Mouse (Mus musculus) lung, embryonic 16.5 days (tissue): ENCODE data around the gene Rxylt1. TPM values are rescaled to one million over a fixed set of nuclear protein-coding genes. Genes with fewer than 3 reads are reported as not detected.
A peak's percentile ranks its signal among the peaks of the same experiment; 100 is the strongest.

Experiments used
- ATAC-seq: fragments of 200-750 bp; cut with Nextera tagmentation; 2 replicates; pipeline ENCODE4 v1.8.0; 2017; ENCODE audit warnings: low read depth, mild to moderate bottlenecking, moderate library complexity
- H3K27ac ChIP-seq: fragments of 300-500 bp; sonication (generic); 2 replicates; pipeline ENCODE4 v1.5.1; 2014; ENCODE audit warnings: mild to moderate bottlenecking, control low read depth, low read length
- H3K27me3 ChIP-seq: fragments of 300-500 bp; sonication (generic); 2 replicates; pipeline ENCODE4 v1.6.1; 2014; ENCODE audit warnings: low read depth, low read length, mixed read lengths; ENCODE audit not compliant: control insufficient read depth, insufficient read depth
- H3K36me3 ChIP-seq: fragments of 300-500 bp; sonication (generic); 2 replicates; pipeline ENCODE4 v1.6.1; 2014; ENCODE audit warnings: low read length; ENCODE audit not compliant: control insufficient read depth, insufficient read depth
- H3K4me1 ChIP-seq: fragments of 300-500 bp; sonication (generic); replicated peaks from 2 replicates; pipeline ENCODE4 v1.6.1; 2014; ENCODE audit warnings: low read length, mixed read lengths; ENCODE audit not compliant: control insufficient read depth, insufficient read depth
- H3K4me2 ChIP-seq: fragments of 300-500 bp; sonication (generic); 2 replicates; pipeline ENCODE4 v1.6.1; 2014; ENCODE audit warnings: low read depth, low read length, control low read depth
- H3K4me3 ChIP-seq: fragments of 300-500 bp; sonication (generic); 2 replicates; pipeline ENCODE4 v1.5.1; 2014; ENCODE audit warnings: mild to moderate bottlenecking, low read length, control low read depth
- H3K9ac ChIP-seq: fragments of 300-500 bp; sonication (generic); 2 replicates; pipeline ENCODE4 v1.6.1; 2014; ENCODE audit warnings: low read length, control low read depth
- H3K9me3 ChIP-seq: fragments of 300-500 bp; sonication (generic); 2 replicates; pipeline ENCODE4 v1.6.1; 2016; ENCODE audit warnings: low read length; ENCODE audit not compliant: control insufficient read depth
- WGBS: fragments of 180-500 bp; shearing (Covaris S2); extraction: QIAGEN DNeasy Blood & Tissue Kit; methylation state at CpG from one replicate; pipeline ENCODE4 v1.1.7; 2014; 5-methylcytosine and 5-hydroxymethylcytosine counted together
- polyA plus RNA-seq: library from polyadenylated mRNA; unstranded; fragments of >200 nt; fragmentation: Nextera tagmentation; extraction: Ambion mirVana; gene quantifications from 2 replicates; pipeline ENCODE4 v1.2.1, GENCODE M21; 2015

Gene Rxylt1
- polyA plus RNA-seq, 1 experiment from 2014 or later: 42.2 TPM

- WGBS: 9% methylated on average over 7 of the region's 7 CpGs
- peak overlapping the region; percentile 45 for H3K4me2 ChIP-seq
- H3K27me3 ChIP-seq: no peaks in the 10 kb centered on the region
- H3K36me3 ChIP-seq: no peaks in the 10 kb centered on the region
- H3K4me3 ChIP-seq: peak overlapping the region; percentile 15; the same call in 1 of the 2 replicates
- H3K9ac ChIP-seq: no peak overlapping the region
- peaks cover 34% of the 10 kb centered on the region for H3K4me1 ChIP-seq
- no peaks in the 10 kb centered on the region for H3K9me3 ChIP-seq
- no peak for ATAC-seq
- H3K27ac ChIP-seq: peak overlapping the region; percentile 64
Measured at GRCm38 (mm10) chr10:122029738-122030137, 67.4 kb downstream of the Rxylt1 start.

Other genes with a start within 250 kb of the Rxylt1 start
- gene Srgap1, start 50.1 kb downstream of the Rxylt1 start, polyA plus RNA-seq: 8.0 and 8.6 TPM in 2 replicates